Mouse (Mus musculus): ENCODE data around the gene Depdc5. TPM values are rescaled to one million over a fixed set of nuclear protein-coding genes. Genes with fewer than 3 reads are reported as not detected.

Gene Depdc5
- total RNA-seq, 1 experiment from 2014 or later = 25.7 TPM

- no peak for ATAC-seq (replicated peaks; ENCODE audit: low read depth, poor library complexity, severe bottlenecking)
These were observed 131.0 kb downstream of the Depdc5 start for GRCm38 (mm10) chr5:32994471-32994870.

DNA sequence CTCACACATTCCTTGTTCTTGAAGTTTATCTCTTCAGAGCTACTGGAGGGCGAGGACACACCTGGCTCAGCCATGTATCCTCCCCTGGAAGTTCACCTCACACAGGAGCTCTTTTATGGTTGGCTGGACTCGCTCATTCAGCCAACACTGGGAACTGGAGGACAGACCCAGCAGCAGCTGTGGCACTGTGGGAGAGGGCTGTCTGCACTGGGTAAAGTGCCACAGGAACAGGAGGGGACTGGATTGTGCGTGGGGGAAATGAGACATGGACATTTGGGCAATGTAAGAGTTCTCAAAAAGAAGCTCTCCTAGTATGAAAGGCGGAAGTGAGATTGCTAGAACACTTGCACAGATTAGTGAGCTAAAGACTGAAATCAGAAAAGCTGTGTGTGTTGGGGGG, 132.3 kb downstream of the Depdc5 start:
- no peak for ATAC-seq (replicated peaks; ENCODE audit: low read depth, poor library complexity, severe bottlenecking)

GRCm38 (mm10) chr5:32996560-32996959, 133.1 kb downstream of the Depdc5 start:
- ATAC-seq (replicated peaks; ENCODE audit: low read depth, poor library complexity, severe bottlenecking) = no peak

- peak; percentile 99 for ATAC-seq (replicated peaks; ENCODE audit: low read depth, poor library complexity, severe bottlenecking)
These were observed 134.2 kb downstream of the Depdc5 start for GRCm38 (mm10) chr5:32997686-32998085.

DNA sequence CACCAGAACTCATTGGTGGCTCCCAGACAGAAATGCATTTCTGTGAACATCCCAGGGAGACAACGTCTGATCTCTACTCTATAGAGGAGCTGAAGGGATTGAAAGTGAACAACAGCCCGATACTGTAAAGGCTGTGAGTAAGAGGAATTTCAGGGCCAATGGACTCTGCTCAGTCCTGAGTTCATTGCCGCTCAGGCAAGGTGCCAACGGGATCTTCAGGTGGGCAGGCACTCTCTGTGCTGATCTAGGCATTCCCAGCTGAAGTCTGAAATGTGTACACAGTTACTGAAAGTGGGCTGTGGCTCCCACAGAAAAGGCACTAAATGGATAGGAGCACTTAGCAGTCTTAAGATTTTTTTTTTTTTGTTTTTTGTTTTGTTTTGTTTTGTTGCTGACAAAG, 135.3 kb downstream of the Depdc5 start:
- ATAC-seq (replicated peaks; ENCODE audit: low read depth, poor library complexity, severe bottlenecking) = no peak

DNA sequence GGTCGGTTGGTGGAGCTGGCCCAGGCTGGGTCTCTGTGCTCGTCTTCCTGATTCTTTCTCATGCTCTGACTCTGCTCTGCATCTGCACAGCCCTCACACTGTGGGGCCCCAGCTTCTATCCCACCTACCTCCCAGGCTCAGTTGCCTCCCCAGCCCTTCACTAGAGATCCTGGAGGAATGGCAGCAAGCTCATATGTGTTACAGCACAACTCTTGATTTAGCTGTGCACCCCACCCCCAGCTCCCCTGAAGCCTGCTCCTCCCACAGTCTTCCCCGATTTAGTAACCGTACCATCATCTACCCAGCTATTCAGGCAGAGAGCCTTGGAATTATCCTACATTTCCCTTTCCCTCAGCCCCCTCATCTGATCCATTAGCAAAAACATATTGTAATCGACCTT, 137.6 kb downstream of the Depdc5 start:
- no peak for ATAC-seq (replicated peaks; ENCODE audit: low read depth, poor library complexity, severe bottlenecking)

DNA sequence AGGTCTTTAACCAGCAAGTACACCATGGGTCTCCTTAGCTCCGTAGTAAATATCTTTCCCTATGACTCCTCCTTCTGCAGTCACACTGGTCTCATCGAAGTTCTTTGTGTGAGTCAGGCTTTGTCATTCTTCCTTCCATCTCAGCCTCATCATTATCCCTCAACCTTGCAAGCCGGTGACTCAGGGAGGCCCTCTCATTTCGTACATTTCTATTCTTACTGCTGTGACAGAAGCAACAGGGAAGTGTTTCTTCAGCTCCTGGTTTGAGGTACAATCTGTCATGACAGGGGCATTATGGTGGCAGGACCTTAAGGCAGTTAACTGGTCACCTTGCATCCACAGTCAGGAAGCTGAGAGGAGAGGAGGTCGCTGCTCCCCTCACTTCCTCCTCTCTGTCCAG, 139.3 kb downstream of the Depdc5 start:
- ATAC-seq (replicated peaks; ENCODE audit: low read depth, poor library complexity, severe bottlenecking) = no peak

GRCm38 (mm10) chr5:33003500-33003899, 140.0 kb downstream of the Depdc5 start:
- ATAC-seq (replicated peaks; ENCODE audit: low read depth, poor library complexity, severe bottlenecking) = no peak

DNA sequence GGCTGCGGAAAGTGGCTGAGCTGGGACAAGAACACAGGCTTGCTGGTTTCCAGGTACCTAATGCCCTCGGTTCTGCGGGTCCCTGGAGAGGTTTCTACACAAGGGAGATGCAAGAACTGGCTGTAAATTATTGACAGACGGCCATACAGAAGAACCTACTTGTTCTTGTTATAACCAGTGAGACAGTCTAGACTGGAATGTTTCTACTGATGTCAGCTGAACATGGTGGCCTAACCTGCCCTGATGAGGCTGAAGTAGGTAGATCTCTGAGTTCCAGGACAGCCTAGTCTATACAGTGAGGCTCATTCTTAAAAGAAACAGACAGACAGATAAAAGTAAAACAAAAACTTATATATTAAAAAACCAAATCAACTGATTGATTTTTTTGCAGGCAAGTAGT, 140.6 kb downstream of the Depdc5 start:
- no peak for ATAC-seq (replicated peaks; ENCODE audit: low read depth, poor library complexity, severe bottlenecking)

- peak; percentile 80 for ATAC-seq (replicated peaks; ENCODE audit: low read depth, poor library complexity, severe bottlenecking)
These were observed 142.1 kb downstream of the Depdc5 start for GRCm38 (mm10) chr5:33005442-33006145.

- no peak for ATAC-seq (replicated peaks; ENCODE audit: low read depth, poor library complexity, severe bottlenecking)
These were observed 143.2 kb downstream of the Depdc5 start for GRCm38 (mm10) chr5:33006670-33007069.

DNA sequence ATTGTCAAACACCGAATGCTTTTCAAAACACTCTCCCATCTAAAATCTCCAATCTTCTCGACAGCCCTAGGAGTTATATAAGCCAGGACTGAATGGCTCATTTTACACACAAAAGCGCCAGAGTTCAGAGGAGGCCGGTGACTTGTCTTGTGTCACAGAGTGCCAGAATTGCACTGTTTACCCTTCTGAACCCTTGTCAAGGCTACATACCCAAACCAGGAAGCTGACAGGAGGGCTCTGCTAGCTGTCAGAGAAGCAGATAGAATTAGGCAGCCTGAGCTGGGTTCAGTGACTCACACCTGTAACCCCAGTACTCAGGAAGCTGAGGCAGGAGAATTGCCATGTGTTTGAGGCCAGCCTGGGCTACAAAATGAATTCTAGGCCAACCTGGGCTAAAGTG, 143.9 kb downstream of the Depdc5 start:
- ATAC-seq (replicated peaks; ENCODE audit: low read depth, poor library complexity, severe bottlenecking) = no peak

- no peak for ATAC-seq (replicated peaks; ENCODE audit: low read depth, poor library complexity, severe bottlenecking)
These were observed 145.8 kb downstream of the Depdc5 start for GRCm38 (mm10) chr5:33009301-33009700.

- peak; percentile 76 for ATAC-seq (replicated peaks; ENCODE audit: low read depth, poor library complexity, severe bottlenecking)
These were observed 146.6 kb downstream of the Depdc5 start for GRCm38 (mm10) chr5:33009818-33010812.

DNA sequence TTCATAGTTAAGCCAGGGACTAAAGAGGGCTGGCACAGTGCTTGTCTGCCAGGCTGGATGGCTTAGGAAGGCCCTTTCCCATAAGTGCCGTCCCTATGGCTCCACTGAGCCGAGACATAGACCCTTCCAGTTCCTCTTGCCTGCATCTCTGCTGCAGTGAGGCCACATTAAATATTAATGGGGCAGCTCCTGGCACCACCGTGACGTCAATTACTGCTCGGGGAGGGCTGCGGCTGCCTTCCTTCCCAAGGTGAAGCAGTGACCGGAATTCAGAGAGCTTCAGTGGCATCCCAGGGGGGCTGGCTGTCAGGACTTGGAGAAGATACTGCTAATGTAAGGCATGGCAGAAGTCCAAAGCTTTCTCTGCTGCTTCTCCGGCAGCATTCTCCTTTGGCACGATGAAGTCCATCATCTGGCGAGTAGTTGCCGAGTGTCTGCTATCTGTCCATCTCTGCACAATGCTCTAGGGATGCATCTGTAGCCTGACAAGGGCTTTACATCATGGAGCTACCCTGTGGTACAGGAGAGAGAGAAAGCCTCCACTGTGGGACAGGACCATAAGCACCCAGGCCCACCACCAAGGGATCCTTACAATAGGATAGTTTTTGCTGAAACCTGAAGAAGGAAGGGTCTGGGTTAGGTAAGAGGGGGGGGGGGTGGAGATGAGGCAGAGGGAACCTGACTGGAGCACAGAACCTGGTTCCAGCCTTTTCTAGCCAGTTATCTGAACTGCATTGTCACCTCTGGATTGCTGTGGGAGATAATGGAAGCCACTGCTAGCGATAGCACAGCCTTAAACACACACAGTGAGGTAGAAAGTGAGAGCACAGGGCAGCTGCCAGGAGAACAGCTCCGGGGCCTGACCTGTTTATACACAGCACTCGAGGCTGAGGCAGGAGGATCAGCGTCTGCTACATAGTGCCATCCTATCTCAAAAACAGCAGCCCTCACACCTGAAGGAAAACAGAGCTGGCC, 147.9 kb downstream of the Depdc5 start:
- ATAC-seq (replicated peaks; ENCODE audit: low read depth, poor library complexity, severe bottlenecking) = no peak

DNA sequence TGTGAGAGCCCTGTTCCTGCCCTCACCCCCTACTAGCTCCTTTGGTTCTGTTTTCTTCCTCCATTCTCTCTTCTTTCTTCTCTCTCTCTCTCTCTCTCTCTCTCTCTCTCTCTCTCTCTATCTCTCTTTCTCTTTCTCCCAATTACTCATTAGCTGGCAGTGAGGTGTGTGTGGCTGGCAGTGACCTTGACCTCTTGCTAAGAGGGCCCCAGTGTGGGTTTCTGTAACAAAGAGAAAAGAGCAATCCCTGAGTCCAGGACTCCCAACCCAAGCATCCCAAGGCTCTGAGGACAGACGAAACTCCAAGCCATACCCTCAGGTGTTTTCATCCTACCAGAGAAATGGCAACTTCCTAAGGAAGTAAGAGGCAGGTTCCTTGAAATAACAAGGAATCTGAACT, 150.6 kb downstream of the Depdc5 start:
- no peak for ATAC-seq (replicated peaks; ENCODE audit: low read depth, poor library complexity, severe bottlenecking)

GRCm38 (mm10) chr5:33015579-33015978, 152.1 kb downstream of the Depdc5 start:
- peak; percentile 9; the same call in 1 of the 2 replicates for ATAC-seq (replicated peaks; ENCODE audit: low read depth, poor library complexity, severe bottlenecking)

DNA sequence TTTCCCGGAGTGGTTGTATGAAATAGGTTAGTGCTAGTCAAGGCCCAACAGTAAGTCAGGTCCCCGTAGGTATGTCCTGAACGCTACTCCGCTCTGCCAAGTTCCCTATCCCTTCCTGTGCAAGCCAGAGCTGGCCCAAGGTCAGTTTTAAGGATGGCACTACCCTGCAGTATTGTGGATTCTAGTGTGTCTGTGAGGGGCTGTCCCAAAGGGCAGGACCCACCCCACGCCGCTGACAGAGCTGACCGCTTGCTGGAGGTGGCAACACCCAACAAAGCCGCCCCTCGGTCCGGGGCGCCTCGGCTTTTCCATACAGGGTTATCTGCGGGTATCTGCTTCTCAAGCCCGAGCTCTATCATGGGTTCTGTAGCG, 154.7 kb downstream of the Depdc5 start:
- ATAC-seq (replicated peaks; ENCODE audit: low read depth, poor library complexity, severe bottlenecking) = no peak

DNA sequence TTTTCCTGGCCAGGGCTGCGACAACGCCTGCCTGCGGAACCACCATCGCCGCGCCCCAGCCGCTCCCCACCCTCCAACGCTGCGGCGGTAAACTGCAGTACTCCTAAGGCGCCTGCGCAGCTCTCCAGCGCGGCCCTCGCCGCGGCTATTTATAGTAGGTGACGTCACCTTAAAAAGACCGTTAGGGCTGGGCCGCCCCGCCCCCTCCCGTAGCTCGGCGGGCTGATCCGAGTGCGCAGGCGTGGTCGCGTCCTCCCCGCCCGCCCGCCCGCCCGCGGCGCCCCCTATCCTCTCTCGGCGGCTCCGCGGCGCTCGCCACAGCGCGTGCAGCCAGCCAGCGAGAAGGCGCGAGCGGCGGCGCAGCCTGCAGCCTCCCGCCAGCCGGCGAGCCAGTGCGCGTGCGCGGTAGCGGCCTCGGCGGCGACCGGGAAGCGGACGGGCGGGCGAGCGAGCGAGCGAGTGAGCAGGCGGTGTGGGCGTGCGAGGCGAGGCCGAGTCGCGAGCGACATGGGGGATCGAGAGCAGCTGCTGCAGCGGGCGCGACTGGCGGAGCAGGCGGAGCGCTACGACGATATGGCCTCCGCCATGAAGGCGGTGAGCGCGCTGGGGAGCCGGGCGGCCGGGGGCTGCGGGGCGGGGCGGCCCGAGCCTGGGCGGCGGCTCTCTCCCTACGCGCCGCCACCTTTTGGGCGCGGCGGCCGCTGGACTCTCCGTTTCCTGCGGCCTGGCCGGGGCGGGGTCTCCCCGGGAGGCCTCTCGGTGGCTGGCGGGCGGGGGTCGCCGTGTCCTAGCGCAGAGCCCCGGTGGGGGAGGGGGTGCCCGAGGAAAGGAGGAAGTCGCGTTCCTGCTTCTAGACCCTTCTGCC, 155.3 kb downstream of the Depdc5 start, which contains the start of gene Ywhah:
TSS of gene Ywhah (plus strand) at position 256 of the 865 bp plus-strand sequence.
- peak; percentile 82 for ATAC-seq (replicated peaks; ENCODE audit: low read depth, poor library complexity, severe bottlenecking)
